Mouse (Mus musculus): ENCODE data around the gene Minos1.

The Minos1 gene

DNA sequence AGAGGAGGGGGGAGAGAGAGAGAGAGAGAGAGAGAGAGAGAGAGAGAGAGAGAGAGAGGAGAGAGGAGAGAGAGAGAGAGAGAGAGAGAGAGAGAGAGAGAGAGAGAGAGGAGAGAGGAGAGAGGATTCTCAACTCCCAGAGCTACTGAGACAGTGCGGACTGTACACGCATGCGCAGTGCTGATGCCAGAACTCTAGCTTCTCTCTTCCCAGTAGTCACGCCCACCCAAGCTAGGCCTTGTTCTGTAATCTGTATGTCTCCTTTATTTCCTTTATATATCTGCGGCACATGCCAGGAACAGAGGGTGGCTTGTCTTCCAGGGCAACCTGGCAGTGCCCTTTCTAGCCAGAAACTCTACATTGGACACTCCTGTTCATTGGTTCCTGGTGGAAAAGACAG is 66.1 kb downstream of the Minos1 start:
- DNase-seq (ENCODE audit: low read depth): no peak

DNA sequence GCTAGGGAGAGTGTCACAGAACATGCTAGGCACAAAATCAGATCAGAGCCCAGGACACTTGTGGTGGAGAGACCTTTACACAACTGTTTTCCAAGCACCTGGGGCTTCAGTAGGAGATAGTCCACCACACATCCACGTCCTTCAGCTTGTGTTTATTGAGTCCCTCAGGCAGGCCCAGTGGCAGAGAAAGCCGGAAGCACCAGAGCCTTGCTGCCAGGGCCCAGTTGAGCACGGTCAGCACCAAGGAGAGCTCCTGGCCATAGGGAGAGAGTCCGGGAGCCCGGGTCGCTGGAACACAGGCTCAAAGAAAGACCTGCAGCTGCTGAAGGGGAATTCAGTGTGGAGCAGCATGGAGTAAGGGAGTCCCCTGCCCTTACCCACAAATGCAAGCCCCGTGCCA is 71.3 kb downstream of the Minos1 start:
- no peak for DNase-seq (ENCODE audit: low read depth)

DNA sequence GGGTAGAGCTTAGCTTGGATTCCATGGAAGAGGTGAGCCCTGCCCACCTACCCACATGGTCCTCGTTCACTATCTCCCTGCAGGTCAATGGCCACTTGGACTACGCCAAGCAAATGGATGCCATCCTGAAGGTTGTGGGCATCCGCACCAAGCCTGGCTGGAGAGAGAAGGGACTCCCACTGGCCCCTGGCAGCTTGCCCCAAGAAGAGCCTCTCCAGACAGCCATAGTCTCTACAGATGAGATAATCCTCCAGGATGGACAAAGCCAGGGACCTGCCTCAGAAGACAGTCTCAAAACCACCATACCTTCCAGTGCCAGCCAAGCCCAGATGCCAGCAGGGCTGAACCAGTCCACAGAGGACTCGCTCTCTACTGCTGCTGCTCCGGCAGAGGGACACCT is 72.9 kb downstream of the Minos1 start:
- no peak for DNase-seq (ENCODE audit: low read depth)

DNA sequence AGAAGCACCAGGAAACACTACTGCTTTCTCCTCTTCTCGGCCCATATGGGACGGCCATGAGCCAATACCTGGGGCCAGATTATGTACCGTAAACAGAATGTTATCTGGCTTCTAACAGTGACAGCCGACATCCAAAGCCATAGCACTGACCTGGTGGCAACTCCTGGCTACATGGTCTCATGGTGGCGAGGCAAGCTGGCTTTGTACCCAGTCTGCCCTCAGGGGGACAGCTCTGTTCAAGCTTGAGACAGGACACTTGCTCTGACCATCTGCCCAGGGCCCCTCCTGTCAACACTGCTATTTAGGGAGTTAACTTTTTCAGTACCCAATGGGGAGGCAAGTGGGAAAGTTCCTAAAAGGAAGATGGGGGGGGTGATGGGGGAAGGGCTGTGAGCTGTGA is 73.6 kb downstream of the Minos1 start:
- no peak for DNase-seq (ENCODE audit: low read depth)

DNA sequence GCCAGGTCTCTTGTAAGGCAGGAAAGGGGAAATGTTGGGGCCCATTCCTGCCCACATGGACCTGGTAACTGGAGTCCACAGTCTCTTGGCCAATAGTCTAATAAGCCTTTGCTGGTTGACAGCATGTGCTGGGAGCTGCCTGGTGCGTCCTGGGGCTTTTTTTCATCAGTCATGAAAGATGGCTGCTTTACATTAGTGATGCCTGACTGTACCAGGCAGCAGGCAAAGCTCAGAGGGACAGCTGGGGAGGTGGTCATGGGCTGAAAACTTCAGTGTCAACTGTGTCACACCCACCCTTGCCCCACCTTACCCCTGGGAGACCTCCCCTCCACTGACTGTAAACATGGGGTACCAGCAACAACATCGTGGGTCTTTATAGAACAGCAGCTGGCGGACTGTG is 75.2 kb downstream of the Minos1 start:
- no peak for DNase-seq (ENCODE audit: low read depth)

DNA sequence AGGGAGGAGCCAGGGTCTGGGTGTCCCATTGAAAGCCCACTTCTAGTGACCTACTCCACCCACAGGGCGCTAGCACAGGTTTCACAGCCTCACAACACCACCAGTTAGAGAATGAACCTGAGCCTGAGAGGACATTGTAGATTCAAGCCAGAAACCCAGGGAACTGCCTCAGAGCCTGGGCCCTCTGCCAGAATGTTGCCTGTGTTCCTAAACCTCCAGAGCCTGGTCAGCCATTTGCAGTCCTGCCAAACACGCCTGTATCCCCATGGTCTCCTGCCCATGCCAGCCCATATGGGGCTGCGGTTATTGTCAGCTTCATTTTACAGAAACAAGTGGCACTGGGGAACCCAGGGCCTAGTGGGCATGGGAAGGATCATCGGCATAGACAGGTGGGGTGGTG is 75.6 kb downstream of the Minos1 start:
- no peak for DNase-seq (ENCODE audit: low read depth)

DNA sequence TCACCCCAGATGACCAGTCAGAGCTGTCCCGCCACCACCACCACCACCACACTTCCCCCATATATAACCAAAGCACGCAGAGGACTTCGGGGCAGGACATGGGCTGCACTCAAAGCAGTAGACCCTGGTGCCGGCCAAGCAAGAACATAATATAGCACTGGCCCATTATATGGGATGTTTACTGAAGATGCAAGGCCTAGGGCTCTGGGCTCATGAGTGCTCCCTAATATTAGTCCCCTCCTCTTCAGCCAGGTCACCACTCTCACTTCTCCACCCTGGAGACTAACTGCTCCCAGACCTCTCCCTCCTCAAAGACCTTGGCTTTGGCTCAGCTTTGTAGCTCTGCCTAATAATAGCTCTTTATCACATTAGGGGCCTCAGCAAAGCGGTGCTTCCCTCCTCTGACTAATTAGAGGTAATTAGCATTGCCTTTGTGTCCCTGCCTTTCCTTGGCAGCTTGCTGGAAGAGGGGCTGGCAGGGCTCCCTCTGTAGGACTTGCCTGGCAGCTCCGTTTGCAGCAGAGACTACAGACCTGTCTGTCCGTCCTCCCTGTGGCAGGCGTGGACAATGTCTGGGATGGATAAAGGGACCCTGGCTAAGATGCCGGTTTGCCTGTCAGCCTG is 76.5 kb downstream of the Minos1 start:
- DNase-seq (ENCODE audit: low read depth): no peak

DNA sequence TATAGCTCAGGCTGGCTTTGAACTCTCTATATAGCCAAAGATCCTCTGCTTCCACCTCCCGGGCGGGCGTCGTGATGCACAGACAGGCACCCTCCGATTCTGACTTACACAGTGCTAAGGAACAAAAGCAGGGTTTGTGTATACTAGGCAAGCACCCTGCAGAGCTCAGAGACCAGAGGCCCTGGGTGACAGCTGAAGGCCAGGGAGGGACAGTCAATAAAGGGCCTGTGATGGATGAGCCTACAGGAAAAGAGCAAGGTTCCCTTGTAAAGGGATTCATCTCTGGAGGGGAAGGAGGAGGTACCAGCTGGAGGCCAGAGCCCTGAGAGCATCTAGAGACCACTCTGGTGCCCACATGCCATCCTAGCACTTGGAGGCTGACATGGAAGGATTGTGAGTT is 77.5 kb downstream of the Minos1 start:
- DNase-seq (ENCODE audit: low read depth): no peak

DNA sequence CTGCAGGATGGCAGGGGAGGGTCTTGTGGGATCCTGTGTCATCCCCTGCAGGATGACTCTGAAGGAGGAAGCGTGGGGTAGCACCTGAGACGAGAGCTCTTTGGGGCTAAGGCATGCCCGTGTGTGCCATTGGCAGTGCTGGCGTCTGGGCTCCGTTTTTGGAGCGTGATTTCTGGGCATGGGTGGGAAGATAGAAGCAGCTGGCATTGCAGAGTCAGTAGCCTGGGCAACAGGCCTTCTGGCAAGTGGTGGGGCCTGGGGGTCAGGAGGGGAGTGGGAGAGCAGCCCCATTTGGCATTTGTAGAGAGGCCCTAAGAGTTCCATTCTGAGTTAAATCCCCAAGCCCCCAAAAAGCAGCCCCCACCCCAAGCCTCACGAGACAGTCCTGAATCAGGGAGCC is 78.1 kb downstream of the Minos1 start:
- DNase-seq (ENCODE audit: low read depth): no peak
